Mouse (Mus musculus): ENCODE measurements around the gene Slu7. TPM values are rescaled to one million over a fixed set of nuclear protein-coding genes. Genes with fewer than 3 reads are reported as not detected.

Slu7 gene
- total and polyA plus RNA-seq, 3 experiments = 5.2 to 63.1 (median 42.8) TPM

GRCm38 (mm10) chr11:43485855-43486254 is 52.3 kb downstream of the Slu7 start:
- Histone ChIP-seq H3K27me3 (ENCODE audit: insufficient read depth, low read length) (peaks cover 5% of the 10 kb centered on the region), H3K9me3 (replicated peaks) (no peaks in the 10 kb centered on the region), H3K36me3 (replicated peaks) (no peaks in the 10 kb centered on the region), H3K4me3 (ENCODE audit: low read depth, low read length) (no peak overlapping the region), H3K4me1 (ENCODE audit: insufficient read depth, low read depth, low read length) (no peaks in the 10 kb centered on the region)
- ATAC-seq (ENCODE audit: extremely low read depth, insufficient number of reproducible peaks, low FRiP score, poor library complexity, severe bottlenecking) (no peak), DNase-seq (ENCODE audit: low spot score) (no peak)
- TF ChIP-seq GATA1 (IDR thresholded peaks at IDR 0.05; ENCODE audit: borderline replicate concordance, low read length) (no peak), CTCF (IDR thresholded peaks at IDR 0.05; ENCODE audit: low read depth, low read length) (no peak), POLR2AphosphoS5 (IDR thresholded peaks at IDR 0.05; ENCODE audit: insufficient replicate concordance, low read depth, low read length) (no peak), GATA2 (IDR thresholded peaks at IDR 0.05; ENCODE audit: borderline replicate concordance, low read depth, low read length) (no peak), TAL1 (conservative IDR thresholded peaks at IDR 0.05; ENCODE audit: low read depth, low read length) (no peak)

DNA sequence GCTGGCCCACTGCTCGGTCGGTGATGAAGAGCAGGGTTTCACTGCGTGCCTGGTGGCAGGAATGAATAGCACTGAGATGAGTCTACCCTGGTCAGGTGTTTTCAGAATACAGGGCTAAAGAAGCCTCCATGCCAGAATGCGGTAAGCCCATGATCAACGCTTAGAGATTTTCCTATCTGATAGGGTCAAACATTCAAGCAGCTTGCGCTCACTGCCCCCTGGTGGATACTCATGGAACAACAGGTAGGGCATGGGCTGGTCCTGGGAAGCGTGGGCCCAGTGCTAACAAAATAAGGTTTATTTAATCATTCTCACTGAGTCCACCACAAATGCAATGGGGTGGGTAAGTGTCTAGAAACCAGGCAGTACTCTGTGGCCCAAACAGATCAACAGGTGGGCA is 59.1 kb downstream of the Slu7 start:
- TF ChIP-seq CTCF (IDR thresholded peaks at IDR 0.05; ENCODE audit: low read depth, low read length) = peak; percentile 88
- no peak for TF ChIP-seq TAL1 (conservative IDR thresholded peaks at IDR 0.05; ENCODE audit: low read depth, low read length)
- TF ChIP-seq GATA2 (IDR thresholded peaks at IDR 0.05; ENCODE audit: borderline replicate concordance, low read depth, low read length) = no peak
- TF ChIP-seq POLR2AphosphoS5 (IDR thresholded peaks at IDR 0.05; ENCODE audit: insufficient replicate concordance, low read depth, low read length) = no peak
- TF ChIP-seq GATA1 (IDR thresholded peaks at IDR 0.05; ENCODE audit: borderline replicate concordance, low read length) = no peak
- DNase-seq (ENCODE audit: low spot score) = peak; percentile 45
- Histone ChIP-seq H3K4me1 (ENCODE audit: insufficient read depth, low read depth, low read length) (no peaks in the 10 kb centered on the region), H3K9me3 (replicated peaks) (no peaks in the 10 kb centered on the region), H3K36me3 (replicated peaks) (no peaks in the 10 kb centered on the region), H3K4me3 (ENCODE audit: low read depth, low read length) (no peak overlapping the region), H3K27me3 (ENCODE audit: insufficient read depth, low read length) (0 out of 2 replicates have a peak, but pooled peaks cover 3% of the 10 kb centered on the region)
- ATAC-seq (ENCODE audit: extremely low read depth, insufficient number of reproducible peaks, low FRiP score, poor library complexity, severe bottlenecking) = no peak

DNA sequence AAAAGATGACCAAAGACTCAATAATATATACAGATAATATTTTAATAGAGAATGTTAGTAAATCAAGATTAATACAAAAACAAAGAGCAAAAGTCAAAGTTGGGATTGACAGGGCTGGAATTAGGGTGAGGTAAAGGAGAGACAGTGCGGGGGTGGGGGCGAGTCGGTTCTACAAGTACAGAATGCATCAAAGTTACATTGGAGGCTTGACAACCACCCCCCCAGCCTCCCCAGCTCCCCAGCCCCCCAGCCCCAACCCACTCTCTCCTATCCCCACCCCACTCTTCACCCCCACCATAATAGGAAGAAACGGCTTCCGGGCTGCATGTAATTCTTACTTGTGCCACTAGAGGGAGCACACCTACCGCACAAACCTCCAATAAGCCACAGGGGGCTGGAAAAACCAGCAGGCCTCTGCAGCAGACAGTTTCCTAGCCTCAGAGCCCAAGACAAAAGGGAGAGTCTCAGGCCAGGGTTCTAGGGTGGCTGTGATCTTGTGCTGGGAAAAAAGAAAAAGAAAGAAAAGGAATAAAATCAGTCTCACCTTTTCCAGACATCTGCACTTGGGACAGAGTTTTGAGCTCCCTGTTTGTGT is 60.4 kb downstream of the Slu7 start:
- Histone ChIP-seq H3K4me1 (ENCODE audit: insufficient read depth, low read depth, low read length) (no peaks in the 10 kb centered on the region), H3K27me3 (ENCODE audit: insufficient read depth, low read length) (0 out of 2 replicates have a peak, but pooled peaks cover 3% of the 10 kb centered on the region), H3K9me3 (replicated peaks) (no peaks in the 10 kb centered on the region), H3K4me3 (ENCODE audit: low read depth, low read length) (no peak overlapping the region), H3K36me3 (replicated peaks) (no peaks in the 10 kb centered on the region)
- DNase-seq (ENCODE audit: low spot score) (peak; percentile 52), ATAC-seq (ENCODE audit: extremely low read depth, insufficient number of reproducible peaks, low FRiP score, poor library complexity, severe bottlenecking) (no peak)
- TF ChIP-seq POLR2AphosphoS5 (IDR thresholded peaks at IDR 0.05; ENCODE audit: insufficient replicate concordance, low read depth, low read length) (no peak), TAL1 (conservative IDR thresholded peaks at IDR 0.05; ENCODE audit: low read depth, low read length) (no peak), CTCF (IDR thresholded peaks at IDR 0.05; ENCODE audit: low read depth, low read length) (peak; percentile 67), GATA2 (IDR thresholded peaks at IDR 0.05; ENCODE audit: borderline replicate concordance, low read depth, low read length) (no peak)

DNA sequence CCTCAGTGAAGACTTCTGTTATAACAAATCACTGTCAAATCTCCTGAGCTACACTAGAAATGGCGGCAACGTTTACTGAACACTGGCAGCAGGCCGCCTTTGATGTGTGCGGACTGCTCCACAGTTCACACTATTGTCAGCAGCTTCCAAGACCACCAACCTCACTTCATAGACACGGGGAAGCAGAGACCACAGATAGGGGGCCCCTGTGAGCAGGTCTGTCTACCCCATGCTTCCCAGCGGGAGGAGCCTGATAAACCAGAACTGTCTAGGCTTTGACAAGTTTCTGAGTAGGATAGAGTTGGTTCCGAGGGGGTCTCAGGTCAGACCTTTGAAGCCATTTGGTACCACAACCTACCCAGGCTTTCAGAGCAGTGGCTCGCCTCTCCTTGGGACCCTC is 61.5 kb downstream of the Slu7 start:
- no peaks in the 10 kb centered on the region for H3K36me3 ChIP-seq (replicated peaks)
- H3K4me3 ChIP-seq (ENCODE audit: low read depth, low read length) = no peak overlapping the region
- no peak for DNase-seq (ENCODE audit: low spot score)
- no peak for TF ChIP-seq GATA2 (IDR thresholded peaks at IDR 0.05; ENCODE audit: borderline replicate concordance, low read depth, low read length)
- no peak for TF ChIP-seq GATA1 (IDR thresholded peaks at IDR 0.05; ENCODE audit: borderline replicate concordance, low read length)
- no peak for TF ChIP-seq TAL1 (conservative IDR thresholded peaks at IDR 0.05; ENCODE audit: low read depth, low read length)
- no peak for TF ChIP-seq POLR2AphosphoS5 (IDR thresholded peaks at IDR 0.05; ENCODE audit: insufficient replicate concordance, low read depth, low read length)
- no peak for TF ChIP-seq CTCF (IDR thresholded peaks at IDR 0.05; ENCODE audit: low read depth, low read length)
- no peak for ATAC-seq (ENCODE audit: extremely low read depth, insufficient number of reproducible peaks, low FRiP score, poor library complexity, severe bottlenecking)
- no peaks in the 10 kb centered on the region for H3K4me1 ChIP-seq (ENCODE audit: insufficient read depth, low read depth, low read length)
- no peaks in the 10 kb centered on the region for H3K9me3 ChIP-seq (replicated peaks)
- 0 out of 2 replicates have a peak, but pooled peaks cover 3% of the 10 kb centered on the region for H3K27me3 ChIP-seq (ENCODE audit: insufficient read depth, low read length)

- TF ChIP-seq POLR2AphosphoS5 (IDR thresholded peaks at IDR 0.05; ENCODE audit: insufficient replicate concordance, low read depth, low read length) = no peak
- TF ChIP-seq GATA1 (IDR thresholded peaks at IDR 0.05; ENCODE audit: borderline replicate concordance, low read length) = no peak
- no peak for TF ChIP-seq GATA2 (IDR thresholded peaks at IDR 0.05; ENCODE audit: borderline replicate concordance, low read depth, low read length)
- TF ChIP-seq CTCF (IDR thresholded peaks at IDR 0.05; ENCODE audit: low read depth, low read length) = no peak
- no peak for TF ChIP-seq TAL1 (conservative IDR thresholded peaks at IDR 0.05; ENCODE audit: low read depth, low read length)
- Histone ChIP-seq H3K4me3 (ENCODE audit: low read depth, low read length) (no peak overlapping the region), H3K9me3 (replicated peaks) (no peaks in the 10 kb centered on the region), H3K27me3 (ENCODE audit: insufficient read depth, low read length) (0 out of 2 replicates have a peak, but pooled peaks cover 3% of the 10 kb centered on the region), H3K36me3 (replicated peaks) (no peaks in the 10 kb centered on the region), H3K4me1 (ENCODE audit: insufficient read depth, low read depth, low read length) (no peaks in the 10 kb centered on the region)
- DNase-seq (ENCODE audit: low spot score) (no peak), ATAC-seq (ENCODE audit: extremely low read depth, insufficient number of reproducible peaks, low FRiP score, poor library complexity, severe bottlenecking) (no peak)
Observed at GRCm38 (mm10) chr11:43495532-43495931, 62.0 kb downstream of the Slu7 start.

Other genes with a start within 250 kb of the Slu7 start
- 93.7 and 105 TPM in 2 replicates for gene Pttg1, start 7.5 kb upstream of the Slu7 start, total RNA-seq (2014; fragmentation: Nextera tagmentation)
- gene Pttg1, start 7.5 kb upstream of the Slu7 start, total RNA-seq (2017) = 60.1 and 63.5 TPM in 2 replicates
- 5.9 and 9.3 TPM in 2 replicates for gene Pttg1, start 7.5 kb upstream of the Slu7 start, polyA plus RNA-seq (2012)
- not detected in 2 replicates for gene C1qtnf2, start 40.5 kb downstream of the Slu7 start, total RNA-seq (2014; fragmentation: Nextera tagmentation)
- not detected in 2 replicates for gene C1qtnf2, start 40.5 kb downstream of the Slu7 start, total RNA-seq (2017)
- not detected in 2 replicates for gene C1qtnf2, start 40.5 kb downstream of the Slu7 start, polyA plus RNA-seq (2012)
- gene Ccnjl, start 95.0 kb downstream of the Slu7 start, total RNA-seq (2014; fragmentation: Nextera tagmentation) = not detected in 2 replicates
- 0.16 TPM in 1 of 2 replicates, not detected in the other for gene Ccnjl, start 95.0 kb downstream of the Slu7 start, total RNA-seq (2017)
- not detected in 2 replicates for gene Ccnjl, start 95.0 kb downstream of the Slu7 start, polyA plus RNA-seq (2012)
- not detected in 2 replicates for gene 4933415A04Rik, start 153.3 kb downstream of the Slu7 start, total RNA-seq (2014; fragmentation: Nextera tagmentation)
- not detected in 2 replicates for gene 4933415A04Rik, start 153.3 kb downstream of the Slu7 start, total RNA-seq (2017)
- gene 4933415A04Rik, start 153.3 kb downstream of the Slu7 start, polyA plus RNA-seq (2012) = not detected in 2 replicates
- not detected in 2 replicates for gene Fabp6, start 167.8 kb downstream of the Slu7 start, total RNA-seq (2014; fragmentation: Nextera tagmentation)
- not detected in 2 replicates for gene Fabp6, start 167.8 kb downstream of the Slu7 start, total RNA-seq (2017)
- gene Fabp6, start 167.8 kb downstream of the Slu7 start, polyA plus RNA-seq (2012) = not detected in 2 replicates
- gene Pwwp2a, start 248.3 kb downstream of the Slu7 start, total RNA-seq (2014; fragmentation: Nextera tagmentation) = 73.2 and 79.8 TPM in 2 replicates
- 28.2 and 38.2 TPM in 2 replicates for gene Pwwp2a, start 248.3 kb downstream of the Slu7 start, total RNA-seq (2017)
- gene Pwwp2a, start 248.3 kb downstream of the Slu7 start, polyA plus RNA-seq (2012) = 5.2 and 6.6 TPM in 2 replicates